Mouse (Mus musculus) liver, postnatal 0 days (tissue): Measurements from ENCODE around the gene Itgb8.

Source experiments
- CTCF ChIP-seq: sonication (generic); IDR thresholded peaks from 2 replicates; pipeline ENCODE4 v1.5.1; 2016; ENCODE audit warnings: antibody characterized with exemption, low read depth
- EP300 ChIP-seq: IDR thresholded peaks from 2 replicates; pipeline ENCODE4 v1.6.1; 2016; ENCODE audit warnings: antibody characterized with exemption, low read depth, mild to moderate bottlenecking

GRCm38 (mm10) chr12:119189814-119190213 is 48.8 kb downstream of the Itgb8 start:
- TF ChIP-seq CTCF: no peak
- no peak for TF ChIP-seq EP300
